Mouse (Mus musculus) limb, embryonic 11.5 days (tissue): ENCODE measurements around the gene Tmprss2. TPM values are rescaled to one million over a fixed set of nuclear protein-coding genes. Genes with fewer than 3 reads are reported as not detected.

ENCODE experiments used
- ATAC-seq: fragments of 200-750 bp; cut with Nextera tagmentation; 2 replicates; pipeline ENCODE4 v1.8.0; 2017; ENCODE audit warnings: low read depth; ENCODE audit not compliant: insufficient number of reproducible peaks, low FRiP score, low TSS enrichment
- DNase-seq: peaks from one replicate; pipeline ENCODE4 v3.0.0-alpha.2; 2015; ENCODE audit warnings: low spot score
- H3K27ac ChIP-seq: fragments of 300-500 bp; sonication (generic); replicated peaks from 2 replicates; pipeline ENCODE4 v1.5.1; 2014; ENCODE audit warnings: low read depth, mild to moderate bottlenecking, low read length
- H3K27me3 ChIP-seq: fragments of 300-500 bp; sonication (generic); 2 replicates; pipeline ENCODE4 v1.6.1; 2014; ENCODE audit warnings: mild to moderate bottlenecking, low read length, mixed read lengths; ENCODE audit not compliant: control insufficient read depth, insufficient read depth
- H3K36me3 ChIP-seq: fragments of 300-500 bp; sonication (generic); 2 replicates; pipeline ENCODE4 v1.6.1; 2014; ENCODE audit warnings: mild to moderate bottlenecking, low read length, moderate library complexity, mixed read lengths; ENCODE audit not compliant: control insufficient read depth, insufficient read depth
- H3K4me1 ChIP-seq: fragments of 300-500 bp; sonication (generic); 2 replicates; pipeline ENCODE4 v1.6.1; 2014; ENCODE audit warnings: low read length, mixed read lengths; ENCODE audit not compliant: control insufficient read depth, insufficient read depth
- H3K4me2 ChIP-seq: fragments of 300-500 bp; sonication (generic); 2 replicates; pipeline ENCODE4 v1.6.1; 2014; ENCODE audit warnings: low read depth, mild to moderate bottlenecking, moderate library complexity; ENCODE audit not compliant: severe bottlenecking
- H3K4me3 ChIP-seq: fragments of 300-500 bp; sonication (generic); 2 replicates; pipeline ENCODE4 v1.5.1; 2014; ENCODE audit warnings: low read depth, low read length
- H3K9ac ChIP-seq: fragments of 300-500 bp; sonication (generic); 2 replicates; pipeline ENCODE4 v1.6.1; 2014; ENCODE audit warnings: mild to moderate bottlenecking, low read length
- H3K9me3 ChIP-seq: fragments of 300-500 bp; sonication (generic); 2 replicates; pipeline ENCODE4 v1.6.1; 2016; ENCODE audit warnings: low read length; ENCODE audit not compliant: control insufficient read depth
- WGBS: fragments of 180-500 bp; shearing (Covaris S2); extraction: QIAGEN DNeasy Blood & Tissue Kit; methylation state at CpG from one replicate; pipeline ENCODE4 v1.1.7; 2014; 5-methylcytosine and 5-hydroxymethylcytosine counted together
- polyA plus RNA-seq: library from polyadenylated mRNA; unstranded; fragments of >200 nt; fragmentation: Nextera tagmentation; extraction: Ambion mirVana; gene quantifications from 2 replicates; pipeline ENCODE4 v1.2.1, GENCODE M21; 2014

Tmprss2 gene
- polyA plus RNA-seq = 0.40 and 0.44 TPM in 2 replicates

DNA sequence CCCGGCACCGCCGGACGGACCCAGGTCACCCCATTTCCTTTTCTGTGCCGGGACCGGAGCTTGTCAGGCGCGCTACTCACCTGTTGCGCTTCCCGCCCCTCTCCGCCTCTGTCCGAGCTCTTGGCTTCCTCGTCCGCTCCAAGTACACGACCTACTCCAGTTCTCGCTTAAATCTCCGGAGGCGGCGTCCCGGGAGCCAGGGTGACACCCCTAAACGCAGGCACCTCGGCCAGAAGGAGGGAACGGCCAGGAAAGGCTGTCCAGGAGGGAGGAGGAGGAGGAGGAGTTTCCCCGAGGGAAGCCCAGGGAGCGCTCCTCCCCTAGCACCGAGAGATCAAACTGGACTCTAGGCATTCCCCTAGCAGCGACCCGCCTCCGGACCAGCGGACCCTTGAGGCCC, at the start of gene Tmprss2:
Gene Tmprss2 (minus strand): TSS at position 257 of the 400 bp plus-strand sequence.
- H3K27me3 ChIP-seq = peaks cover 32% of the 10 kb centered on the region
- WGBS = under 1% methylated on average over 30 of the region's 30 CpGs

DNA sequence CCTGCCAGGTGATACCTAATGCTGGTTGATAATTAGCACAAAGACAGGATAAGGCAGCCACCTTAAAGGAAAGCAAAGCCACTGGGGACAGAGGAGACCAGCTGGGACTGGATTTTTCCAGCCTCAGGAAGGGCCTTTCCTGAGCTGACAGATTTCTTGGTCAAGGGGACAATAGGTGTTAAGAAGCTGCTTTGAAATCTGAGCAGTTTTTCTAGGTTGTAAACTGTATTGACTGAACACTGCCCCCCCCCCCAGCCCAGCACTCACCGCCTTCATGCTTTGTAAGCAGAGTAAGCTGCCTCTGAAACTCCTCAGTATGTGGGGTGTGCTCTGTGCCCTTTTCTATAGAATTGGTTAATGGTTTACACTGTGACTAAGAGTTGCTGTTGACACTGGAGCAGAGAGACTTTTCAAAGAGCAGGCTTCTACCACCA, 48.2 kb upstream of the Tmprss2 start:
- H3K4me2 ChIP-seq = no peak overlapping the region
- H3K36me3 ChIP-seq = no peaks in the 10 kb centered on the region
- no peaks in the 10 kb centered on the region for H3K27me3 ChIP-seq
- H3K9me3 ChIP-seq = no peaks in the 10 kb centered on the region
- H3K4me3 ChIP-seq = no peak overlapping the region
- no peak overlapping the region for H3K27ac ChIP-seq
- DNase-seq (peak; percentile 25), ATAC-seq (no peak)
- no peak overlapping the region for H3K9ac ChIP-seq
- peaks cover 2% of the 10 kb centered on the region; the same call in 1 of the 2 replicates for H3K4me1 ChIP-seq
- 6% methylated on average over 1 of the region's 1 CpGs for WGBS

More for the DNA sequence above, at the start of gene Tmprss2:
- Histone ChIP-seq H3K4me3 (peak within 1 kb of the TSS; percentile 21), H3K27ac (no peak within 1 kb of the TSS), H3K9ac (no peak within 1 kb of the TSS; the same call in 1 of the 2 replicates), H3K4me1 (no peaks in the 10 kb centered on the region), H3K4me2 (peak within 1 kb of the TSS; percentile 53), H3K9me3 (no peaks in the 10 kb centered on the region), H3K36me3 (no peaks in the 10 kb centered on the region)
- peak; percentile 43 for DNase-seq
- no peak for ATAC-seq

DNA sequence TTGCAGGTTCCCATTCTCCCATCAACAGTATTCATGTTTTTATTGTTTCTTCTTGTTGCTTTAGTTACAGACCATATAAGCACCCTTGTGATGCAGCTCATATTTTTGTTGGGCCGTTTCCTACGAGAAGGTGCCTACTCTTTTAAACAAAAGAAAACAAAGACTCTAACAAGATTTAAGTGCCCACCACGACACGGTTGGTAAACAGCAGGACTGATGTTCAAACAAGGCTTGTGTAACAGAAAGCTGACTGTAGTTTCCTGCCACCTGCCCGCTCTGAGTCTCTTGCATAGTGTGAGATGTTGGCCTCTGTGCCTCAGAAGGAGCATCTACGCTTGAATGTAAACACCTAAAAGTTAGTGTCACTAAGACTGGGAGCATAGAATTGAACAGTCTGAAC, 47.5 kb upstream of the Tmprss2 start:
- 71% methylated on average over 6 of the region's 6 CpGs for WGBS
- no peak overlapping the region for H3K4me3 ChIP-seq
- H3K9ac ChIP-seq = no peak overlapping the region
- no peaks in the 10 kb centered on the region for H3K36me3 ChIP-seq
- H3K4me2 ChIP-seq = no peak overlapping the region
- H3K4me1 ChIP-seq = peaks cover 2% of the 10 kb centered on the region; the same call in 1 of the 2 replicates
- H3K27ac ChIP-seq = no peak overlapping the region
- no peaks in the 10 kb centered on the region for H3K9me3 ChIP-seq
- H3K27me3 ChIP-seq = no peaks in the 10 kb centered on the region
- ATAC-seq (no peak), DNase-seq (no peak)

- ATAC-seq (no peak), DNase-seq (no peak)
- 81% methylated on average over 2 of the region's 2 CpGs for WGBS
- Histone ChIP-seq H3K36me3 (no peaks in the 10 kb centered on the region), H3K4me2 (no peak overlapping the region), H3K4me3 (no peak overlapping the region), H3K4me1 (peaks cover 2% of the 10 kb centered on the region; the same call in 1 of the 2 replicates), H3K27ac (no peak overlapping the region), H3K9ac (no peak overlapping the region), H3K27me3 (no peaks in the 10 kb centered on the region), H3K9me3 (no peaks in the 10 kb centered on the region)
Observed at GRCm38 (mm10) chr16:97655800-97656199, 44.8 kb upstream of the Tmprss2 start.

GRCm38 (mm10) chr16:97649522-97650188, 38.7 kb upstream of the Tmprss2 start:
- 70% methylated on average over 9 of the region's 9 CpGs for whole genome bisulfite sequencing
- H3K9me3 ChIP-seq = no peaks in the 10 kb centered on the region
- no peaks in the 10 kb centered on the region for H3K36me3 ChIP-seq
- no peaks in the 10 kb centered on the region for H3K27me3 ChIP-seq
- no peak overlapping the region for H3K9ac ChIP-seq
- DNase-seq (no peak), ATAC-seq (no peak)
- H3K27ac ChIP-seq = no peak overlapping the region
- H3K4me1 ChIP-seq = no peaks in the 10 kb centered on the region
- no peak overlapping the region for H3K4me3 ChIP-seq
- no peak overlapping the region for H3K4me2 ChIP-seq

DNA sequence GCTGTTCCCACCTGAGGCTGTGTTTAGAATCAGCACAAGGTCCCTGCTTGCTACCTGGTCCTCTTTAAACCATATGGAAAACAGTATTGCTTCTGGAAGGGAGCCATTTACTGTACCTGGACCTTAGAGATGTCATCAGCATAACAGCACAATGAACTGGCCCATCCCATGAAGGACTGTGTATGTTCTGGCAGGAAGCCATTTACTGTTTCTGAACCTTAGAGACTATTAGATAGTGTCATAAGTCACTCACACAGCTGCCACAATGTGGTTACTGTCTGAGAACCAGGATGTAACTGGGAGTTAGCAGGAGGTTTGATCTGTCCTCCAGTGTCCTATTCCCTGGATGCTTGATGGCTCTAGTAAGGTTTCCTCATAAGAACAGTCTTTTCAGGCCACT, 33.7 kb upstream of the Tmprss2 start:
- Histone ChIP-seq H3K9ac (no peak overlapping the region), H3K9me3 (no peaks in the 10 kb centered on the region), H3K27me3 (no peaks in the 10 kb centered on the region), H3K4me1 (no peaks in the 10 kb centered on the region), H3K4me3 (no peak overlapping the region), H3K36me3 (no peaks in the 10 kb centered on the region), H3K4me2 (no peak overlapping the region), H3K27ac (no peak overlapping the region)
- ATAC-seq = no peak
- no peak for DNase-seq

- Histone ChIP-seq H3K27me3 (no peaks in the 10 kb centered on the region), H3K4me3 (no peak overlapping the region), H3K36me3 (no peaks in the 10 kb centered on the region), H3K9ac (no peak overlapping the region), H3K4me1 (no peaks in the 10 kb centered on the region), H3K4me2 (no peak overlapping the region), H3K9me3 (no peaks in the 10 kb centered on the region), H3K27ac (no peak overlapping the region)
- no peak for ATAC-seq
- DNase-seq = no peak
- WGBS = 87% methylated on average over 3 of the region's 3 CpGs
Observed at GRCm38 (mm10) chr16:97639630-97640029, 28.6 kb upstream of the Tmprss2 start.

GRCm38 (mm10) chr16:97632880-97633484, 22.0 kb upstream of the Tmprss2 start:
- peak; percentile 22 for DNase-seq
- WGBS = 65% methylated on average over 4 of the region's 4 CpGs

More at GRCm38 (mm10) chr16:97632880-97633484, 22.0 kb upstream of the Tmprss2 start:
- no peak overlapping the region for H3K27ac ChIP-seq
- H3K9me3 ChIP-seq = no peaks in the 10 kb centered on the region
- H3K4me2 ChIP-seq = no peak overlapping the region
- H3K27me3 ChIP-seq = no peaks in the 10 kb centered on the region
- H3K4me1 ChIP-seq = no peaks in the 10 kb centered on the region
- no peak overlapping the region for H3K4me3 ChIP-seq
- no peak overlapping the region for H3K9ac ChIP-seq
- no peak for ATAC-seq
- H3K36me3 ChIP-seq = no peaks in the 10 kb centered on the region
